Mouse (Mus musculus) heart, postnatal 0 days (tissue): Measurements from ENCODE around the gene Cdh20. TPM values are rescaled to one million over a fixed set of nuclear protein-coding genes. Genes with fewer than 3 reads are reported as not detected.

Experiments
- ATAC-seq: fragments of 200-750 bp; cut with Nextera tagmentation; 2 replicates; pipeline ENCODE4 v1.8.0; 2017; ENCODE audit warnings: low read depth, moderate number of reproducible peaks, moderate library complexity; ENCODE audit not compliant: insufficient read depth
- DNase-seq: peaks from one replicate; pipeline ENCODE4 v3.0.0-alpha.2; 2016; ENCODE audit warnings: low spot score
- H3K27ac ChIP-seq: fragments of 300-500 bp; sonication (generic); 2 replicates; pipeline ENCODE4 v1.5.1; 2014; ENCODE audit warnings: low read depth, mild to moderate bottlenecking
- H3K27me3 ChIP-seq: fragments of 300-500 bp; sonication (generic); 2 replicates; pipeline ENCODE4 v1.6.1; 2014; ENCODE audit warnings: low read length, mixed read lengths; ENCODE audit not compliant: control insufficient read depth, insufficient read depth
- H3K36me3 ChIP-seq: fragments of 300-500 bp; sonication (generic); replicated peaks from 2 replicates; pipeline ENCODE4 v1.6.1; 2014; ENCODE audit warnings: low read length, mixed read lengths; ENCODE audit not compliant: control insufficient read depth, insufficient read depth
- H3K4me1 ChIP-seq: fragments of 300-500 bp; sonication (generic); 2 replicates; pipeline ENCODE4 v1.6.1; 2014; ENCODE audit warnings: antibody characterized with exemption; ENCODE audit not compliant: control insufficient read depth, insufficient read depth
- H3K4me2 ChIP-seq: fragments of 300-500 bp; sonication (generic); 2 replicates; pipeline ENCODE4 v1.6.1; 2014; ENCODE audit warnings: low read depth, mild to moderate bottlenecking, low read length, moderate library complexity
- H3K4me3 ChIP-seq: fragments of 300-500 bp; sonication (generic); 2 replicates; pipeline ENCODE4 v1.5.1; 2014; ENCODE audit warnings: low read depth, low read length
- H3K9ac ChIP-seq: fragments of 300-500 bp; sonication (generic); replicated peaks from 2 replicates; pipeline ENCODE4 v1.6.1; 2014; ENCODE audit warnings: low read depth, low read length, mixed read lengths
- H3K9me3 ChIP-seq: fragments of 300-500 bp; sonication (generic); replicated peaks from 2 replicates; pipeline ENCODE4 v1.6.1; 2016; ENCODE audit warnings: low read length; ENCODE audit not compliant: control insufficient read depth
- CTCF ChIP-seq: IDR thresholded peaks from 2 replicates; pipeline ENCODE4 v1.5.1; 2016; ENCODE audit warnings: antibody characterized with exemption, control low read depth, low read depth
- EP300 ChIP-seq: IDR thresholded peaks from 2 replicates; pipeline ENCODE4 v1.6.1; 2016; ENCODE audit warnings: antibody characterized with exemption, low read depth
- WGBS: fragments of 180-500 bp; shearing (Covaris S2); extraction: QIAGEN DNeasy Blood & Tissue Kit; methylation state at CpG from one replicate; pipeline ENCODE4 v1.1.7; 2014; 5-methylcytosine and 5-hydroxymethylcytosine counted together
- polyA plus RNA-seq: library from polyadenylated mRNA; unstranded; fragments of >200 nt; fragmentation: Nextera tagmentation; extraction: Ambion mirVana; gene quantifications from 2 replicates; pipeline ENCODE4 v1.2.1, GENCODE M21; 2015
- total RNA-seq: library from RNA; depleted of rRNA; stranded (reverse); fragments of >200 nt; gene quantifications from 2 replicates; pipeline ENCODE4 v1.2.3, GENCODE M21; 2014; ENCODE audit warnings: low replicate concordance

The Cdh20 gene
- total and polyA plus RNA-seq, 2 experiments from 2014 or later = 0.86 to 5.3 TPM

- peak overlapping the region; percentile 52 for H3K4me3 ChIP-seq
- no peaks in the 10 kb centered on the region for H3K27me3 ChIP-seq
- H3K4me2 ChIP-seq = peak overlapping the region; percentile 71
- ATAC-seq = peak; percentile 64
- H3K27ac ChIP-seq = peak overlapping the region; percentile 69
- WGBS = under 1% methylated on average over 12 of the region's 12 CpGs
- no peaks in the 10 kb centered on the region for H3K9me3 ChIP-seq
- peak; percentile 49 for DNase-seq
- peak overlapping the region; percentile 50 for H3K9ac ChIP-seq
- peaks cover 8% of the 10 kb centered on the region; the same call in 1 of the 2 replicates for H3K4me1 ChIP-seq
- no peak for TF ChIP-seq EP300
- TF ChIP-seq CTCF = no peak; the same call in 1 of the 2 replicates
- no peaks in the 10 kb centered on the region for H3K36me3 ChIP-seq
Observed at GRCm38 (mm10) chr1:104769250-104769607, 900 bp downstream of the Cdh20 start.

GRCm38 (mm10) chr1:104771937-104772336 lies 3.6 kb downstream of the Cdh20 start:
- DNase-seq (no peak), ATAC-seq (no peak)
- 70% methylated on average over 4 of the region's 4 CpGs for WGBS
- no peak for TF ChIP-seq EP300
- TF ChIP-seq CTCF = no peak
- Histone ChIP-seq H3K4me2 (peak overlapping the region; percentile 31; the same call in 1 of the 2 replicates), H3K27me3 (no peaks in the 10 kb centered on the region), H3K27ac (no peak overlapping the region), H3K9ac (no peak overlapping the region), H3K4me3 (0 out of 2 replicates have a peak overlapping the region, but pooled peaks have one; percentile 1), H3K36me3 (no peaks in the 10 kb centered on the region), H3K4me1 (peaks cover 8% of the 10 kb centered on the region; the same call in 1 of the 2 replicates), H3K9me3 (no peaks in the 10 kb centered on the region)

- no peak for DNase-seq
- H3K27me3 ChIP-seq = no peaks in the 10 kb centered on the region
- peaks cover 8% of the 10 kb centered on the region; the same call in 1 of the 2 replicates for H3K4me1 ChIP-seq
- H3K27ac ChIP-seq = no peak overlapping the region
- H3K4me2 ChIP-seq = no peak overlapping the region
- 94% methylated on average over 2 of the region's 2 CpGs for WGBS
- H3K9ac ChIP-seq = no peak overlapping the region
- H3K9me3 ChIP-seq = no peaks in the 10 kb centered on the region
- no peak for ATAC-seq
- H3K36me3 ChIP-seq = no peaks in the 10 kb centered on the region
- TF ChIP-seq CTCF (no peak), EP300 (no peak)
- no peak overlapping the region for H3K4me3 ChIP-seq
Observed at GRCm38 (mm10) chr1:104773207-104773606, 4.9 kb downstream of the Cdh20 start.

GRCm38 (mm10) chr1:104793488-104793887 lies 25.2 kb downstream of the Cdh20 start:
- 78% methylated on average over 3 of the region's 3 CpGs for WGBS
- Histone ChIP-seq H3K9me3 (no peaks in the 10 kb centered on the region), H3K4me1 (0 out of 2 replicates have a peak, but pooled peaks cover 3% of the 10 kb centered on the region), H3K4me3 (no peak overlapping the region), H3K9ac (no peak overlapping the region), H3K27me3 (no peaks in the 10 kb centered on the region), H3K27ac (no peak overlapping the region), H3K36me3 (no peaks in the 10 kb centered on the region), H3K4me2 (no peak overlapping the region)
- no peak for DNase-seq
- TF ChIP-seq EP300 (no peak), CTCF (no peak)
- ATAC-seq = no peak

GRCm38 (mm10) chr1:104796146-104796545 lies 27.8 kb downstream of the Cdh20 start:
- Histone ChIP-seq H3K27me3 (no peaks in the 10 kb centered on the region), H3K9me3 (no peaks in the 10 kb centered on the region), H3K27ac (no peak overlapping the region), H3K9ac (no peak overlapping the region), H3K4me1 (0 out of 2 replicates have a peak, but pooled peaks cover 3% of the 10 kb centered on the region), H3K4me3 (no peak overlapping the region), H3K4me2 (no peak overlapping the region), H3K36me3 (no peaks in the 10 kb centered on the region)
- ATAC-seq = no peak
- no peak for DNase-seq
- TF ChIP-seq EP300 = no peak
- no peak for TF ChIP-seq CTCF
- 52% methylated on average over 3 of the region's 3 CpGs for WGBS

- 50% methylated on average over 4 of the region's 4 CpGs for WGBS
- no peak for TF ChIP-seq CTCF
- Histone ChIP-seq H3K27me3 (no peaks in the 10 kb centered on the region), H3K27ac (no peak overlapping the region), H3K9me3 (no peaks in the 10 kb centered on the region), H3K9ac (no peak overlapping the region), H3K4me3 (no peak overlapping the region), H3K36me3 (no peaks in the 10 kb centered on the region), H3K4me1 (0 out of 2 replicates have a peak, but pooled peaks cover 3% of the 10 kb centered on the region), H3K4me2 (no peak overlapping the region)
- DNase-seq = no peak
- peak; percentile 53 for ATAC-seq
Observed at GRCm38 (mm10) chr1:104797139-104797538, 28.8 kb downstream of the Cdh20 start.
